Mouse (Mus musculus) Patski (cell line): ENCODE measurements around the gene Impg1. TPM values are rescaled to one million over a fixed set of nuclear protein-coding genes. Genes with fewer than 3 reads are reported as not detected.

Experiments
- ATAC-seq: fragments of 100-300 bp; one replicate; pipeline ENCODE4 v1.8.0; 2021
- CTCF ChIA-PET: fragments of 350-600 bp; sonication (Branson Sonifier 250); formaldehyde crosslinking; loops from one replicate; lab custom pipeline; 2022; ENCODE audit warnings: inconsistent platforms; lab: Charles Lee
- POLR2A ChIA-PET: fragments of 350-600 bp; sonication (Branson Sonifier 250); formaldehyde crosslinking; loops from one replicate; lab custom pipeline; 2022; ENCODE audit warnings: antibody characterized with exemption, inconsistent platforms; lab: Charles Lee
- DNase-seq: peaks from one replicate; pipeline ENCODE4 v3.0.0-alpha.2; 2011; ENCODE audit warnings: low read depth, low spot score
- H3K27me3 ChIP-seq: fragments of 371-371 bp; one replicate; pipeline ENCODE4 v1.5.1; 2021
- CTCF ChIP-seq: fragments of 100-300 bp; IDR thresholded peaks from one replicate; pipeline ENCODE4 v1.5.1; 2021
- in situ Hi-C: fragments of 300-500 bp; cut with MboI; formaldehyde crosslinking; loops from 3 replicates; pipeline ENCODE4 v1.11.1; 2018; ENCODE audit warnings: low pct_unique_long_range_greater_than_20kb, mixed read lengths
- polyA plus RNA-seq: library from polyadenylated mRNA; unstranded; gene quantifications from one replicate; pipeline ENCODE4 v1.2.3, GENCODE M21; 2021

Impg1 gene
- polyA plus RNA-seq = not detected

- no peak for TF ChIP-seq CTCF
- H3K27me3 ChIP-seq = peaks cover 2% of the 10 kb centered on the region
- no peak for DNase-seq
- ChIA-PET CTCF (no interaction called here), POLR2A (no interaction called here)
- no peak for ATAC-seq
- in situ Hi-C loops = no loop called here
Measured at GRCm38 (mm10) chr9:80465381-80465780, at the start of gene Impg1. TSS of gene Impg1 (minus strand) at chr9:80465481.

DNA sequence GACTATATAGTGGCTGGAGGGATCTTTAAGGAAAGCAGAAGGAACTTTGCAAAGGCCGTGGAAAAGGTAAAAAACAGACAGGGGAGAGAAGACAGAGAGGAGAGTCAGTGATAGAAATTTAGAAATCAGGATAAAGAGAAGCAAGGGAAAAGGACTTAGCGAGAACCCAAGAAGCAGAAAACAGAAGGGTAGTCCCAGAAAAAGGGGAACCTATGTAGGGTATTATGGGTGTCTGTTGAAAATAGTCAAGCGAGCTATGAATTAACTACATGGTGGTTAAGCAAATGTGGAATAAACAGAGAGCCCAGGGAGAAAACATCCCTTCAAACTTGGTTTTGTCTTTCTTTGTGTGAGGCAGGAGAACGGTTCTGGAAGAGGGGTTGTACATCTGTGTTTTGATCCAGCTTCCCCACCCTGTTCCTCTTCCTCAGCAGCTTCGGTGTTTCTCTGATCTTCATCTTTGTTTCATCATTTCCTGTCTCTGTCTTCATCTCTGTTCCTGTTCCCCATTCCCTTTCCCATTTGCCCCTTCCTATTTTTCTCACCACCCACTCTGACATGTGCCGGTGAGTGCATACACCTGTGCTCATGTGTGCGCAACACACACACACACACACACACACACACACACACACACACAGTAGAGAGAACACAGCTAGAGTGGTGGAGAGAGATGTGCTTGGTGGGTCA is 44.3 kb upstream of the Impg1 start:
- ChIA-PET POLR2A (interaction anchor here (0.7 kb wide), 1 partner anchor 267 kb away, joined by 4 read pairs; no protein-coding TSS in a partner anchor), CTCF (no interaction called here)
- in situ Hi-C loops = no loop called here
- H3K27me3 ChIP-seq = no peaks in the 10 kb centered on the region
- no peak for DNase-seq
- ATAC-seq = no peak
- TF ChIP-seq CTCF = no peak

- in situ Hi-C loops = no loop called here
- POLR2A ChIA-PET = no interaction called here
- TF ChIP-seq CTCF = no peak
- DNase-seq = no peak
- no peaks in the 10 kb centered on the region for H3K27me3 ChIP-seq
- ATAC-seq = no peak
- CTCF ChIA-PET = no interaction called here
Measured at GRCm38 (mm10) chr9:80504496-80505012, 39.3 kb upstream of the Impg1 start.

DNA sequence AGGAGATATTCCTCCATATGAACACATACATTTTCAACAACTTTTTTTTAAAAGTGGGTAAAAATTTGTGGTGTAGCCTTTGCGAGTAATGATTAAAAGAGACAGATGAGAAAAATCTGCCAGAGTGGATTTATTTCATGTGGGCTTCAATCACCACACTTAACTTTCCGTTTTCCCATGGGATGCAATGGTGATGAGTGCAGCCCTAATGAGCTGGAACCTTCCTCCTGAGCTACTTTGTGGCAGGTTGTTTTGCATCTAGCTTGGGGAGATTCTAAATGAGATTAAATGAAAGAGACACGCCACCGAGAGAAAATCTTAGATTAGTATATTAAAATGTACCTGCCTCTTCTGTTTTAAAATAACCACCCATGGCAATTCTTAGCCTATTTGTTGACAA is 26.3 kb upstream of the Impg1 start:
- DNase-seq (no peak), ATAC-seq (no peak)
- H3K27me3 ChIP-seq = no peaks in the 10 kb centered on the region
- no peak for TF ChIP-seq CTCF
- ChIA-PET CTCF (no interaction called here), POLR2A (no interaction called here)
- in situ Hi-C loops = no loop called here

DNA sequence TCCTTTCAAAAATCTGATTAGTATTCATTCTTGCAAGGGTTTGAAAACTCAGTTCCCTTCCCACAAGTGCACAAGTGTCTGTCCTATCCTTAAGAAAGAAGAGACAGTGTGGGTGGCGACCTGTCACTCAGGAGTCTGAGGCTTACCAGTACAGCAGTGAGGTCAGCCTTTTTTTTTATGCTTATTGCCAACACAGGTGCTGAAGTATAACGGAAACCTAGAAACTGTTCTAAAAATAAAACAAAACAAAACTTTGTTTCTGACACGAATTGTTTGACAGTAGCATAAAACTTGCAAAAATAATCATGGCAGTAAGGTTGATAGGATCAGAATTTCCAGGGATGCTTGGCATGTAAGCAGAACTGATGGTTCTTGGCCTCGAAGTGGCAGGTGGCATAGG is 4.9 kb downstream of the Impg1 start:
- ATAC-seq (no peak), DNase-seq (no peak)
- peaks cover 2% of the 10 kb centered on the region for H3K27me3 ChIP-seq
- no peak for TF ChIP-seq CTCF
- in situ Hi-C loops = no loop called here
- ChIA-PET CTCF (no interaction called here), POLR2A (no interaction called here)

- in situ Hi-C loops = no loop called here
- ATAC-seq = peak; percentile 39
- DNase-seq = no peak
- ChIA-PET CTCF (no interaction called here), POLR2A (no interaction called here)
- peaks cover 6% of the 10 kb centered on the region for H3K27me3 ChIP-seq
- no peak for TF ChIP-seq CTCF
Measured at GRCm38 (mm10) chr9:80450467-80451261, 14.6 kb downstream of the Impg1 start.

DNA sequence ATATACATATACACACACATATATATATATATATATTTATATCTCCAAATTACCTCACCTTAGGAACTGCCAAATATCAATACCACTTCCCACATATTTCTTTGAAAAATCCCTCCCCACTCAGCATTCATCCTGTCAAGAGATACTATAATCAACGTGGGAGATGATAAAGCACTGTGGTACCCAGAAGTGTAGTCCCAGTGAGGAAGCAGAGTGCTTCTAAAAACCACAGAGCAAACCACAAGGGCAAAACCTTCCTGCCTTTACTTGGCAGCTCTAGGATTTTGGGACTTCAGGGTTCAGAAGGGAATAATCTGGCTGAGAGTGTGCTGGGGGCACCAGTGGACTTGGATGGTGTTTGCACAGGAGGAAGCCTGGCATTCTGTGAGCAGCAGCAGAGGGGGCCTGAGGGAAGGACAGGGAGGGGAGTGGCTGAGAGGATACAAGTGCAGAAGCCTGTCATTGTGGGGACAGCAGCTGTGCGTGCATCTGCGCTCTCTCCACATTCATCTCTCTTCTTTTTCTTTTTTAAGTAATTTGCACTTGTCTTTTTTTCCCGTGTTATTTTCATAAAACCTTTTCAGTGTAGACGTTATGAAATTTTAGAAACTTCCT is 24.1 kb downstream of the Impg1 start:
- no peak for TF ChIP-seq CTCF
- peaks cover 8% of the 10 kb centered on the region for H3K27me3 ChIP-seq
- in situ Hi-C loops = no loop called here
- CTCF ChIA-PET = interaction anchor here (1.4 kb wide), 1 partner anchor 35 kb away, joined by 3 read pairs; no protein-coding TSS in a partner anchor
- POLR2A ChIA-PET = no interaction called here
- ATAC-seq (no peak), DNase-seq (no peak)

- H3K27me3 ChIP-seq = peaks cover 3% of the 10 kb centered on the region
- POLR2A ChIA-PET = no interaction called here
- in situ Hi-C loops = no loop called here
- ATAC-seq = no peak
- CTCF ChIA-PET = no interaction called here
- DNase-seq = no peak
- TF ChIP-seq CTCF = no peak
Measured at GRCm38 (mm10) chr9:80391404-80391803, 73.9 kb downstream of the Impg1 start.

- in situ Hi-C loops = no loop called here
- TF ChIP-seq CTCF = no peak
- CTCF ChIA-PET = no interaction called here
- H3K27me3 ChIP-seq = peaks cover 3% of the 10 kb centered on the region
- POLR2A ChIA-PET = no interaction called here
- DNase-seq (no peak), ATAC-seq (no peak)
Measured at GRCm38 (mm10) chr9:80391002-80391401, 74.3 kb downstream of the Impg1 start.

GRCm38 (mm10) chr9:80387890-80388289 is 77.4 kb downstream of the Impg1 start:
- no peak for ATAC-seq
- TF ChIP-seq CTCF = no peak
- in situ Hi-C loops = no loop called here
- peaks cover 27% of the 10 kb centered on the region for H3K27me3 ChIP-seq
- ChIA-PET POLR2A (no interaction called here), CTCF (no interaction called here)
- no peak for DNase-seq

GRCm38 (mm10) chr9:80386492-80386891 is 78.8 kb downstream of the Impg1 start:
- DNase-seq (no peak), ATAC-seq (no peak)
- no peak for TF ChIP-seq CTCF
- H3K27me3 ChIP-seq = peaks cover 34% of the 10 kb centered on the region
- CTCF ChIA-PET = no interaction called here
- POLR2A ChIA-PET = no interaction called here
- in situ Hi-C loops = no loop called here
